Mouse (Mus musculus) telencephalon, adult 2 months (tissue): ENCODE measurements around the gene L3mbtl4.
"Not testable (repeated sequence)": the region's sequence is repeated elsewhere in the genome, so short reads cannot be mapped to it uniquely, and the experiment has no call there.

Source experiments
- DNase-seq: peaks from one replicate; pipeline ENCODE4 v3.0.0-alpha.2; 2011; ENCODE audit warnings: low read depth, low spot score

The L3mbtl4 gene

GRCm38 (mm10) chr17:68388481-68388880 is 114.9 kb downstream of the L3mbtl4 start:
- no peak for DNase-seq

DNA sequence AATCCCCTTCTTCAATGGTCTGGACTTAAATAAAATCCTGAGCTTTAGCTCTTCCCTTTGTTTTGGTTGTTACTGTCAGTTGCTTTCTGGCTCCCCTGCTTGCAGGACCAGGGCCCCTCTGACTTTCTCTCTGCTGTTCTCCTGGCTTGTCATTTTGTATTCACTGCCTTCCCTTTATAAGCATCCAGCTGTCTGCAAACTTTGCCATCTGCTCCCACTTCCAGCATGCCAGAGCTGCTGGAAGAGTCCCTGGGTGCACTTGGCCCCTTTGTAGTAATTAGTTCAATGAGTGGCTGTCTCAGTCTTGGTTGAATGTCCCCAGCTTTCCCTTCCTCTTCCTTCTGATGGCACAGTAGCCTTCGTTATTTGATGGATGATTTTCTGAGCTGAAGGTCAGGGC is 132.4 kb downstream of the L3mbtl4 start:
- peak; percentile 33 for DNase-seq

- not testable (repeated sequence) for DNase-seq
Observed at GRCm38 (mm10) chr17:68407121-68407520, 133.5 kb downstream of the L3mbtl4 start.

GRCm38 (mm10) chr17:68422663-68423498 is 149.3 kb downstream of the L3mbtl4 start:
- DNase-seq: peak; percentile 24

DNA sequence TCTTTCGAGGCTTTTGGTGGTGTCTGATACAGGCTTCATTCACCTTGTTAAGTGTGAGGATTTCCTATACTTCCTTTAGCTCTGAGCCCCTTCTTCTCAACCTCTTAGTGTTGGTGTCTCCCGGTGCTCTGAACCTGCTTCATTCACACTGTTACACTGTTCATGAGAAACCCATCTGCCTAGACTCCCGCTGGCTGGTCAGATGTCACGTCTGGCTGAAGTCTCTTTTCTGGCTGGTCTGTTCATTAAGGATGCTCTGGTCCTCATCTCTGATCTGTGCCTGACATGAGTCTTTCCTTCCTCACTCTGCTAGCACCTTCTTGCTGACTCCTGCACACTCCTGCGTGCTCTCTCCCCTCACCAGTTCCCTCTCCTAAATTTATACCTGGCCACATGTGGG is 160.0 kb downstream of the L3mbtl4 start:
- DNase-seq: no peak

- no peak for DNase-seq
Observed at GRCm38 (mm10) chr17:68450921-68451320, 177.3 kb downstream of the L3mbtl4 start.

GRCm38 (mm10) chr17:68461471-68461870 is 187.9 kb downstream of the L3mbtl4 start:
- DNase-seq: no peak

GRCm38 (mm10) chr17:68467311-68467710 is 193.7 kb downstream of the L3mbtl4 start:
- DNase-seq: no peak

DNA sequence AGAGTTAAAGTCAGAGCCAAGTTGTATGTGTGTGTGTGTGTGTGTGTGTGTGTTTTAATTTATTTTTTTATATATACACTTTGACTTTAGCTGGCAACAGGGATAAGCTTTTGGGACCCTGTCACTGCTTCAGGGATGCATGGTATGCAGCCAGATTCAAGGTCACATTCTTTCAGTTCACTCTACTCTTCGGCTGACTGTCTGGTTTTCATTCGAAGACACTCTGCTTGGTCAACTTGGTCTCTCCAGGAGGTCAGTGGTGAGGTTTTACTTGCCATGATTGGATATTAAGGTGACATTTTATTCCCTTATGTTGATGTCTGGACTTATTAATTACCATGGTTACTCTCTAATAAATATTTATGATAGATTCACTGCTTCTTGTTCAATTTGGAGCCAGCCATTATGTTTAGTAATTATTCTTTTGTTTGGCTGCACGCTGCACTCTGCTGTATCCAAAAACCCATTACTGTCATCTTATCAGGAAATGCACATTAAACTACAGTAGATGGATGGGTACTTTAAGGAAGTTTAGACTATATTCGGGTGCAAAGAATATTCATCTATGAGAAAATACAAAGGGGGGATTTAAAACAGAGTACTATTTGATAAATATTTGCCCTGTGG is 216.6 kb downstream of the L3mbtl4 start:
- DNase-seq: no peak

- DNase-seq: peak; percentile 39
Observed at GRCm38 (mm10) chr17:68492231-68492630, 218.6 kb downstream of the L3mbtl4 start.

- not testable (repeated sequence) for DNase-seq
Observed at GRCm38 (mm10) chr17:68502998-68503397, 229.4 kb downstream of the L3mbtl4 start.

GRCm38 (mm10) chr17:68559698-68560097 is 286.1 kb downstream of the L3mbtl4 start:
- DNase-seq: no peak

GRCm38 (mm10) chr17:68560264-68560663 is 286.7 kb downstream of the L3mbtl4 start:
- DNase-seq: no peak

GRCm38 (mm10) chr17:68571806-68572205 is 298.2 kb downstream of the L3mbtl4 start:
- peak; percentile 21 for DNase-seq

DNA sequence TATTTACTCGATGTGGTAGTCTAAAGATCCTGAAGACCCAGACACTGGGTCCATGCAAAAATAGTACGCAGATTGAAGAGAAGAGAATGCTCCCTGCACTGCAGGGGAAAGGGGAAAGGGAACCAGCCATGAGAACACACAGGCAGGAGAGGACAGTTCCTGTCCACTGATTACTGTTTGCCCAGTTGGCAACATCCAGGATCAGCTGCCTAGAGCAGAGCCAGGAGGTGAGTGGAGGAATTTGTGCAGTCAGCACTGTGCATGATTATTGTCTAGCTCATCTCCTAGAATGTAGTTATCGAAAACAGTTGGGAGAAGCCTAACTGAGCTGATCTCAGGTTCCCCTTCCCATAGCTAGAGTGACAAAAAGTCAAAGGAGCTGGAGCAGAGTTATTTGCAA is 311.6 kb downstream of the L3mbtl4 start:
- DNase-seq: no peak

DNA sequence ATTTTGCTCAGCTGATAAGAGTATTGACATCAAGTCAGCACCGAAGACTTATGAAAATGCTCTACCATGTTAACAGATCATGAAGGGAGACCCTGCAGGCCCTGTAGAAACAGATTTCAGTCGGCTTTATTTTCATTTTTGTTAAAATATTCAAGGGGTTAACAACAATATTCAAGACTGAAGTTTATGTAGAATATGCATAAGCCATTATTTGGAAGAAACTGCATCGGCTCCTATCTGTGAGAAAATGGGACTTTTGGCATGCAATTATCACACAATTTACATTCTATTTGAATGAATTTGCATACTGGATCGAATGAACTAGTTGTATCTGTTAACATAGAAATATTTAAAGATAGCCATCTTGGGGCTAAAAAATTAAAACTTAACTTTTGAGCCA is 318.0 kb downstream of the L3mbtl4 start:
- DNase-seq: no peak

DNA sequence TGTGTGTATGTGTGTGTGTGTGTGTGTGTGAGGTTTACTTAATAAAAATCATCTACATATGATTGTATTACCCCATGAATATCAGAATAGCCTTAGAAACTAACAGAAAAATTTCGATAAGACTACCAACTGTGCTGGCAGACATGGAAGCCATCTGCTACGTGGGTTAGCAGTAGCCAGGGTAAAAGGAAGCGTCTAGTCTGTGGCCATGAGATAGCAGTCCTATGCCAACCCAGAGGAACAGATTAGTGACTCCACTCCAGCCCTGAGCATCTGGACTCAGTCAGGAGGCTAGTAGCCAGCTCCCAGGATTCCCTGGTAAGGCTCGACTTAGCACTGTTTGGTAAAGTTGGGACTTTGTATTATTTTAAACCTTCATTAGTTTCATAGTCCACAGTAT is 329.1 kb downstream of the L3mbtl4 start:
- no peak for DNase-seq

GRCm38 (mm10) chr17:68607691-68608090 is 334.1 kb downstream of the L3mbtl4 start:
- DNase-seq: no peak

- no peak for DNase-seq
Observed at GRCm38 (mm10) chr17:68611247-68611646, 337.6 kb downstream of the L3mbtl4 start.

GRCm38 (mm10) chr17:68625281-68625680 is 351.7 kb downstream of the L3mbtl4 start:
- no peak for DNase-seq

DNA sequence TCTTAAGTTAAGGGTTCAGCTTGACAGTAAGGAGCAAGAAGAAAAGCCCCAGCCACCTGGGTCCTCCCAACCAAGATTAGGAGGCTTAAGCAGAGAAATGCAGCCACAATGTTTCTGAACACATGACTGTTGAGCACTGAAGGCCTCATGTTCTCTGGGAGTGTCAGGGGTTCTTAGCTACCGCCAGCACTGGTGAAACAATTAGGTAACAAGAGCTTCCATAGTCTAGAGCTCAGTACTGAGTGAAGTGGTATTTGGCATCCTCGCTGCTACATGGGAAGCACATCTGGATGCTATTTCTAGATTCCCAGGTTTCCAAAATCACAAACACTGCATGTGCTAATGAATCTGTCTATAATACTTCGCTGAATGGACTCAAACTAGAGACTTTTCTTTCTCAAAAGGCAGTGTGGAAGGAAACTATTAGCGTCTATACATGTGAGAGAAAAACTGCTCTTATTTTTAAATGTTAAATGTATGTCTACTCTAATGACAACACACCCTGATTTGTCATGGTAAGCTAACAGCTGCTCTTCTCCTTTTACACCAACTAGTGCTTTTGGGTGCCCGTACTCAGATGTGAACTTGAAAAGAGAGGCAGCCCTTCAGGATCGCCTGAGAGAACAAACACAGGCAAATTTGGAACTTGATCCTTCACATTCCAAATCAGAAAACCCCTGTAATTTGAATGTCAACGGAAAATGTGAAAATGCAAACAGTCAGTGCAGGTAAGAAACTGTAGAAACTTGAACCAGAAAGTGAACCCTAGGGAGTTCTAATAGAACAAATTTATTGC is 356.2 kb downstream of the L3mbtl4 start:
- no peak for DNase-seq

DNA sequence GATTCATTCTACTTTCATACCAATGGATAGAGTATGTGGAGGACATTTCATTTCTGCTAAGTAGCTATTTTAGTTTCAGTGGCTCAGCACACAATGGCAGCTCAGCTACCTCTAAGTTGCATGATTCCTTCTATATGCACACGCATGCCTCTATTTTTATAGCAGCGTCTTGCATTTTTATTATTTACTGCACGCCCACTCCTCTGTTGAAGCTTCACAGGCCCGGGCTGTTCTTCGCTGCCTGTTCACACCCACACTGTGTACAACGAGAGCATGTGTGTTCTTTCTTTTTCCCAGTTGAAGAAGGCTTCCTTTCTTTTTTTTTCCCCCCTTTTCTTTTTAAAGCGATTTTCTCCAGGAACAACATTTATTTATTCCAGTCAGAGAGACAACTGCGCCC is 357.8 kb downstream of the L3mbtl4 start:
- peak; percentile 80 for DNase-seq
